Mouse (Mus musculus): Measurements from ENCODE around the gene Gm12695.

GRCm38 (mm10) chr4:96718503-96718902 is 66.5 kb downstream of the Gm12695 start:
- TF ChIP-seq CTCF (IDR thresholded peaks at IDR 0.05; ENCODE audit: insufficient read depth, low read length) (no peak), POLR2A (IDR thresholded peaks at IDR 0.05; ENCODE audit: borderline replicate concordance, extremely low read depth, low read depth, low read length) (no peak)

Data from lung, adult 2 months (tissue).